Mouse (Mus musculus) lung, postnatal 25 days (tissue): ENCODE measurements around the gene P2rx1.

ENCODE experiments used
- DNase-seq: peaks from one replicate; pipeline ENCODE4 v3.0.0; 2022; ENCODE audit warnings: low spot score

Gene P2rx1

DNA sequence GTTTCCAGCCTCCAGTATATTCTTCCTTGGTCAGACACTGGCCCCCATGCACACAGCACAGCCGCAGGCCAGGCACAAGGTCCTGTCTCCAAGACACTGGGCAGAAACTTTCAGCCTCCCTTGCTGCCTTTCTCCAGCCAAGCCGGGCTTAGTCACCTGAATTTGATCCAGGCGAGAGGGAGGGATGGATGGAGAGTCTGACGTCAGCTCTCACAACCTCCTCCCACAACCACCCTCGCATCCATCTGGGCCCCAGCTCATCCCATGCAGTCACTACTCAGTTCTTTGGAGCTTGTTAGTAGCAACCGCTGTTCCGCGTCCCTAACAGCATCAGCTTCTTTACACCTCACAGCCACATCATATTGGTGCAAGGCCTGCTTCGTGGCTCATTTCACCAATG lies 24.2 kb downstream of the P2rx1 start:
- DNase-seq: peak; percentile 63

DNA sequence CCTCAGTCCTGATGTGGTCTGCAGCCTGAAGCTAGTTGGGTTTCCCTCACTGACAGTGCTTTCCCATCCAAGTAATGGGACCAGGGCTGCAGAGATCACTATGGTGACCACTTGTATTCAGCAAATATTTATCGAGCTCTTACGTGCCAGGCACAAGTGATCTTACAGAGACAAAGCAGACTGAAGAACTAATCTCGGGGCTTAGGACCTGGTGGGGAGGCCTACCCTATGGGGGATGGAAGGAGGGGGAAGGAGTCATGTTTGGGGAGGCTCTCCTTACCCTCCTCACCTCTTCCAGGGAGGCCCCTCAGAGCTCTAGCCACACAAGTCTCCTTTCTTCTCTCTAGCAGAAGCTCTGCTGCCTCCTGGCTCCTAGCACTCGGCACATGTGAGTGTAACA lies 24.9 kb downstream of the P2rx1 start:
- DNase-seq: no peak

DNA sequence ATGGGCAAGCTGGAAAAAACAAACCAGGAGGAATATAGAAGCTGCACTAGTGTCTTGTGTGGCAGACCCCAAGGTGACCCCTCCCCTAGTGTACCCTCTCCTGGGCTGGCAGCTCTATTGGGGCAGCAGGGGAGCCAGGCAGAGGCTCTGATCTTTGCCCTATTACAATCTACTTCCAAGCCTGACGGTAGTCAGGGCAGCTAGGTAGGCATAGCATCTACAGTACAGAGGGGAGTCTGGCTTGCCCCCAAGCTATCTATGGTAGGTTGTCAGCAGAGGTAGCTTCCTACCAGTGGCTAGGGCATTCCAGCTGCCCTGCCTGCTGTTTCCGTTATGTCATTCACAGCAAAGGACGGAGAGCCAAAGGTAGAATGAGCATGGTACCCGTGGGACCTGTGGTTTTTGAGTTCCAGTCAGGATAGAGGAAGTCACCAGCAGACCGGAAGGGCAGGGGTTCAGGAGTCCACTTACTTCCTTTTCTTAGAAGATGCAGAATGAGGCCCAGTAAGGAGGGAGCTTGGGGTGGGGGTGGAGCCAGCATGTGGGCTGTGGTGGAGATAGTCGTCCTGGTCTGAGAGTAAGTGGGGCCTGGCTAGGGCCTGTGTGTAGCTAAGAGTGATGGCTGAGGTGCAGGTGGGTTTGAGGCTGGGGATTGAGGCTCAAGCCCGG lies 25.5 kb downstream of the P2rx1 start:
- DNase-seq: peak; percentile 58

DNA sequence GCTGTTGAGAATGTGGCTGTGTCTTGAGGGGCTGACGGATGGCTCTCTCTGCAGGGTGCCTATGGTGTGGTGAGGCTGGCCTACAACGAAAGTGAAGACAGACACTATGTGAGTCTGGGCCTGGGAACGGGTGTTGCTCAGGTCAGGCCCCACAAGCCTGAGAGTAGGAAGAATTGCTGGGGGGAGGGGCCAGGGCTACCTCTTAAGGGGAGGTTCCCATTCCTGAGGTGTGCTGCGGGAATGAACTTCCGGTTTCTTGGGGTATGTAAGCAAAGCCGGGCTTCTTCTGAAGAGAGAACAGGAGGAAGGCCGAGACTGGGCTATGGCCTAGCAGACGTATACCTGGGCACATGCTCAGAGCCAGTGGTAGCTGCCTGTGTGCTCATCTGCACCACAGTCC lies 28.1 kb downstream of the P2rx1 start:
- peak; percentile 68 for DNase-seq

DNA sequence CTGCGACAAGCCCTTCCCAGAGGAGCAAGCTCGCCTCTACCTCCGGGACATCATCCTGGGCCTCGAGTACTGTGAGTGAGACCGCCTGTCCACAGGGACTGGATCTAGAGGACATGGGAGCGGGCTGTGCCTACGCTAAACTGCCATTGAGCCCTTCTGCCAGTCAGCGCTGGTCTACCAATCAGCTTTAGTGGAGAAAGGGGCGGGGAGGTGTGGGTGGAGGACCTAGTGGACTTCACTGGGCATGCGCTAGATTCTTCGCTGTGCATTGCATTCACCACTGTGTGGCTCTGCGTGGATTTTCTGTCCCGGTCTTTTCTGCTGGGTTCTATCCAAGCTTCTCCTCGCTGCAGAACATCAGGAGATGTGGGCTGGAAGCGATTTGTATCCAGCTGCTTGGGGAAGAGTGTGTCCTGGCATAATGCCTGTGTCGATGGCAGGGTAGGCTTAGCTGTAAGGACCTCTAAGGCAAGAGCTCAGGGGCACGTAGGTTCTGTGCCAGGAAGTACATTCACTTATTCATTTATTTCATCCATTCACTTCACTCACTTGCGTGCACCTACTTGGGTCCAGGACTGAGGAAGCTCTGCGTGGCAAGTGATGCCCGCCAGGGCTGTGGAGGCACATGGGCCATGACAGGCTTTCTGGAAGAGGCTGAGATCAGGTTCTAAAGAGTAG lies 32.1 kb downstream of the P2rx1 start:
- peak; percentile 94 for DNase-seq

DNA sequence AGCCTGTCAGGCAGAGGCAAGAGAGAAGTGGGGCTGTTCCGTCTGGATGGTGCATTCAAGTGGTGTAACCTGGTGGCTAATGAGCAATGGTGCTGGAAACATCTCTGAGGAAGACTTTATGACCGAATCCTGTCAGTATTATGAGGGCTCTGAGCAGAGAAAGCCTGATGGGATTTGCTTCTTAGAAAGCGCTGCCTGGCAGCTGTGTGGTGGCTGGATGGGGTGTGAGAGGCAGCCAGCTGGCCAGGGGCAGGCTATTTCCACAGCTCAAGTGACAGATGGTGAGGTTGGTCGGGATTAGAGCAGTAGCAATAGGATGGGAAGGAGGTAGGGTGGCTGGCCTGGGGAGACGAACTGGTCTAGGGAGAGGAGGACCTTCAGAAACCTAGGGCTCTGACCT lies 32.6 kb downstream of the P2rx1 start:
- no peak for DNase-seq

DNA sequence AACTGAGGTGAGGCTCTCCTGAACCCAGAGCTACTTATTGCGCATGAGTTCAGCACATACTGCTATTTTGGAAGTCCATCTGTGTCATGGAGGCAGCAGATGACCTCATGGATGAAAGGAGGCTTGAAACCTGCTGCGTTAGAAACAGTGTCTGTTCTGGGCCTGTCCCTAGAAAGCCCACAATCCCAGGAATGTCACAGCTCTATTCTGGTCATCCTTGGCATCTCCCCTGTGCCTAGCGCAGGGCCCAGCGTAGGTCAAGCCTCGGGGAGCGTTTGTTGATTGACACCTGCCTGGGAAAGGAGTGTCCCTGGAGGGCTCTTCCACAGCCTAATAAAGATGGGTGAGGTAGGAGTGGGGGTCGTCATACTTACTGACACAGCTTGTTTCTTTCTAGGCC lies 37.2 kb downstream of the P2rx1 start:
- DNase-seq: no peak

DNA sequence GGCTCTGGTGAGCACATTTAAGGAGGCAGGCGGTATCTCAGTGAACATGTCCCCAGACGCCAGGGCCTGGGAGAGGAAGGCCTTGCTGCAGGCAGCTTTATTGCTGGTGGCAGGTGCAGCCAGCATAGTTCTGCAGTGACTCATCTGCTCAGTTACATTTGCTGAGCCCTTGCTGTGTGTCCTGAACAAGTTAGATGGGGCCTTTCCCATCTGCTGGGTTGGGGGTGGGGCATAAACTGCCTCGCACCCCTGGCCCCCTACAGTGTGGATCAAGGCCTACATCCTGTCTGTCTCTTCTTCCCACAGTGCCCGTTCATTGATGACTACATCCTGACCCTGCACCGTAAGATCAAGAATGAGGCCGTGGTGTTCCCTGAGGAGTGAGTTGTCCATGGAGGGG lies 38.0 kb downstream of the P2rx1 start:
- no peak for DNase-seq

DNA sequence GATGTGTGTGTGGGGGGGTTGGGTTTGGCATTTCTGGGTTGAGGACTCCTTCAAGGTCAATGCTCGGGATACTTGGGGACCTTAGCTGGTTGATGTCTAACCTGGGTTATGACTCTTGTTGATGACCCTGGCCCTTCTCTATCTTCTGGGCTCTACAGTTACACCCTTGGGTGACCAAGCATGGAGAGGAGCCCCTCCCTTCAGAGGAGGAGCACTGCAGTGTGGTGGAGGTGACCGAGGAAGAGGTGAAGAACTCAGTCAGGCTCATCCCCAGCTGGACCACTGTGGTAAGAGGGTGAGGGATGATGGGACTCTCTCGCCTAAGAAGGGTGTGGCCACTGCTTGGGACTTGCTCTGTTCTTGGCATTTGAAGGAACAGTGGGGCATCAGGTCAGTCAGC lies 38.8 kb downstream of the P2rx1 start:
- DNase-seq: no peak

DNA sequence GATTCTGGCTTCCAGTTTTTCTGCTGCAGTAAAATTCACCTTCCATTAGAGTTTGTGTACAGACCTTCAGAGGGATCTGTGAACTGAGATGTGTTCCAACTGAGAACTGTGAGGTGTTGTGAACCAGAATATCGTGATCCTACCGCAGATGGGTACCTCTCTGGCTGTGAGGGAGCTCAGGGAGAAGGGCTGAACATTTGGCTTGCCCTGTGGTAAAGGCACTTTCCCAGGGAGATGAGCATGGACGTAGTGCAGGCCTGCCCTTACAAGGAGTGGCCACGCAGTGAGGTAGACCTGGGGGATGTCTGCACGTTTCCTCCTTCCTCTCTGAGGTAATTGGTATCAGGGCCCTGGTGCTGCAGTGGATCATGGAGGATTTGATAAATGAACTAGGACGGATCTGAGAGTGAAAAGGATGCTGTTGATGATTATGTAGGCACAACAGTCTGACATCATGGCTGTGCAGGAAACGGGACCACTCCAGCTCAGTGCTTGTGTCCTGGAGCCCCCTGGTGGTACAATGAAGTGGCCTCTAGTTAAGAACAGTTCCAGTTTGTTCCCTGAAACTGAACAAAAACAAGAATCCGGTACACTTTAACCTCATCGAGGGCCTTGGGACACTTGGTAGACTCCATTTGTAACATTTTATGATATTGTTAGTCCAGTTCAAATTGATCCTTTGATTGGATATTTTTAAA lies 40.3 kb downstream of the P2rx1 start:
- DNase-seq: peak; percentile 66

DNA sequence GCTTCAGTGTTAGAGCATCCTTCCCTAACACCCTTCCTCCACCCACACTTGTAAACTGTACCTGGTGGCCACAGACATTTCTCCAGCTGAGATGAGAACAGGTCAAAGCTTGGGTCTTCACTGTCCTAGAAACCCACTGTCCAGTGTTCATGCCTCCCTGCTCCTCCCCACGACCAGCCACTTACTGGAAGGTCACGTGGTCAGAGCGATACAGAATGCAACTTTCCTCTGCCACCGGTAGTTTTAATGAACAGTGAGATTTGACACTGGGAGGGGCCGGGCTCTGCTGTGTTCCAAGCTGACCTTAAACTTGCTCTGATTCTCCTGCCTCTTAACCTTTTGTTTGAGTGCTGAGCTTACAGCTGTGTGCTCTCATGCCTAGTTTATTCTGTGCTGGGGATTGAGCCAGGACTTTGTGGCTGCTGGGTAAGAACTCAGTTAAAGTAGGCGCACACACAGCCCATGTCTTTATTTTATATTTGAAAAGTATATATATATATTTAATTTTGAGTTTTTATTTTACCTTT lies 45.4 kb downstream of the P2rx1 start:
- DNase-seq: peak; percentile 35

DNA sequence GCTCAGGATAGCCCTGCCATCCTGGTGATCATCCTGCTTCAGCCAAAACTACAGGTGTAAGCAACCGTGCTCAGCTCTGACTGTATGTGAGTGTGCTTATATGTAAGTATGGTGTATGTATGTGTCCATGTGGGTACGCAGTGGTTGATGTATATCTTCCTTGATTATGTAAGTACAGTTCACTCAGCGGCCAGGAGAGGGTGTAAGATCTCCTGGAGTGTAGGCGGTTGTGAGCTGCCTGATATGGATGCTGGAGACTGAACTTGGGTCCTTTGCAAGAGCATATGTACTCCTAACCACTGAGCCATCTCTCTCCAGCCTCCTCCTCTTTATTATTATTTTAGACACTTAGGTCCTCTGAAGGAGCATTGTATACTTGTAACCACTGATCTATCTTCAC lies 45.9 kb downstream of the P2rx1 start:
- no peak for DNase-seq

DNA sequence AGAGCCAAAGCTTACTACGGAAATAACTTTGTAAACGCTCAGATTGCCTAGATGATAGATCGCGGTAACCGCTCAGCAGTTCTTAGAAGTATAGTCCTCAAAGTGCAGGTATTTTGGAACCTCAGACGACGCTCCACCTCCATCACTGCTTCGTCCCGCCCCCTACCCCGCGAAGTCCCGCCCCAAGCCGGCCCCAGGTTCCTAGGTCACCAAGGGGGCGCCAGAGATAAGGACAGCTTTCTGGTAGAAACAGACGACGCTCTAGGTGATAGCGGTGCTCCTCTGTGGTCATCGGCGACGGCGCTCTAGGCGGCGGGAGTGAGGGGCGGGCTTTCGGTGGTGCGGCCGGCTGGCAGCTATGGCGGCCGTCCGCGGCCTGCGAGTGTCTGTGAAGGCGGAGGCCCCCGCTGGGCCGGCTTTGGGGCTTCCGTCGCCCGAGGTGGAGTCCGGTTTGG lies 48.7 kb downstream of the P2rx1 start, which contains the start of gene Ncbp3:
Gene Ncbp3 (plus strand): TSS at position 242 of the 455 bp plus-strand sequence.
- peak; percentile 96 for DNase-seq

DNA sequence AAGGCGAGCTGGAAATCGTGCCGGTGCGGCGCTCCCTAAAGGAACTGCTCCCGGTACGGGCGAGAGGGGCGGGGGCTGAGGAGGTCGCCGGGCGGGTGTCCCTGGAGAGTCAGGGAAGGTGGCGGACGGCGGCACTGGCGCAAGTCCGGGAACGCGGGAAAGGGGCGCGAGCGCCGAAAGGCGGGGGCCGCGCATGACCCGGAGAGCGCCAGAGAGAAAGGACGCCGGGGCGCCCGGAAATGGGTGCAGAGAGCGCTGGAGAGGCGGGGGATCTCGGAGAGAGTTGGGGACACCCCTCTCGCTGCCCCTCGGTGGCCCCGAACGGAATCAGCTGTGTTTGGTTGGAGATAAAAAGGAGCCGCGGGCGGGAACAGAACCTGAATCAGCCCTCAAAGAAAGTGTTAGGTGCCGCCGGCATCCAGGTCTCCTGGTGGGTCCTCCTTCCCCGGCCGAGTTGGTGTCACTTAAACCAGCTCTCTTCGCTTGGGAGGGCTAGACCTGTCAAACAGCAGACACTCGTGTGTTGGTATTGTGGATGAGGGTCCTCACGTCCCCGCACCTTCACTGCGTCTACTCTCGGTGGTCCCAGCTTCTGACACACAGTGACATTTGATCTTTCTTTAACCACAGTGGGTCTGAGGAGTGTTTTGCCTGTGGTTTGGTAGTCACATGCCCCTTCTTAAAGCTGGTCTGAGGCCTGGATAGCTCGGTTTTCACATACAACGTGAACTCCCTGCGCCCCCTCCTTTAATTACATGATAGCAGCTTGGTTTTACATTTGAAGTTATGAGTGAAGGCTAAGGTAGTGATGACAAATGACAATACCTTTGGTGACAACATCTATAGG lies 49.4 kb downstream of the P2rx1 start:
- DNase-seq: no peak

DNA sequence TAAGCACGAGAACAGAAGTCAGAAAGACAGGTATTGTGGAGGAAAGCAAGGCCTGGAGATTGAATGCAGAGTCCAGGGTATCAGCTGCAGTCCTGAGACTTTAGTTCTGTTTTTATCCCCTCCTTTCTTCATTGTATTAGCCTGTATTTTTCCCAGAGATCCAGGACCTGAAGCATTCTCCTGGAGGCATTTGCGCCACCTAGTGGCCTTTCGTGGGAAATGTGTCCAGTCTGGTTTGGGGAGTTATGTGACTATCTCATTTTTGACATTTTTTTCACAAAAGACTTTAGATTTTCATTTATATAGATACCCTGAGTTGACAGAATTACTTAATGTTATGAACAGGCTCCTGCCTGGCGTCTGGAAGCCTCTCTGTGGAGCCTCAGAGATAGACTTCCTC lies 50.4 kb downstream of the P2rx1 start:
- peak; percentile 71 for DNase-seq

DNA sequence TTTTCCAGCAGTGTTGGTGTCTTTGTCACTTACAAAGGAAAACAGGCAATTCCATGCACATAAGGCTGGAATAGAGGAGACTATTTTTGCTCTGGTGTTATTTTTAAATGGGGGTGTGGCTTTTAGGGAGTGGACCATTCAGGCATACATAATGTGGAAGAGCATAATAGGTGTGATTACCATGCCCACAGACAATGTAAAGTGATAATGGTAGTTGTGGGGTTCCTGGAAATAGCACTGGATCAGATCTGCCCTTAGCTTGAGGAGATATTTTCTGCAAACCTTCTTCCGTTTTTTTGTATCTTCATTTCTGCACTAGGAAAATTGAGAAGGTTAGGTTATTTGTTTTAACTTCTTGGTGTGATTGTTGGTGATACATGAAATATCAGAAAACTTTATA lies 53.9 kb downstream of the P2rx1 start:
- no peak for DNase-seq

DNA sequence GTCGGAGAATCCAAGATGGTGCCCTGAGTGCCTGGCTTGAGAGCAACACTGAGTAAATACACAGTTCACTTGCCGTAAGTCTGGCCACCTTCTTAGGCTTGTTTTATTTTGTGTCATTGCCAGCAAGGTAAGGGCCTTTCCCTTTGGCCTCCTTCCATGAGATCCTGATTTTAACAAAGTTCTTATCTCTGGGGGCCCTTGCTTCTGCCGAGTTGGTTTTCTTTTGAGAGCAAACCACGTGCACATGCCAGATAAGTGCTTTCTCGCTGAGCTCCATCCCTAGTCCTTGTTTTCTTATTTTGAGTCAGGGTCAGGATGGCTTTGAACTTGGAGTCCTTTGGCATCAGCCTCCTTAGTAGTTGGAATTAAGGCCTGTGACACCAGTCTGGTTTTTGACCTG lies 58.8 kb downstream of the P2rx1 start:
- DNase-seq: no peak

DNA sequence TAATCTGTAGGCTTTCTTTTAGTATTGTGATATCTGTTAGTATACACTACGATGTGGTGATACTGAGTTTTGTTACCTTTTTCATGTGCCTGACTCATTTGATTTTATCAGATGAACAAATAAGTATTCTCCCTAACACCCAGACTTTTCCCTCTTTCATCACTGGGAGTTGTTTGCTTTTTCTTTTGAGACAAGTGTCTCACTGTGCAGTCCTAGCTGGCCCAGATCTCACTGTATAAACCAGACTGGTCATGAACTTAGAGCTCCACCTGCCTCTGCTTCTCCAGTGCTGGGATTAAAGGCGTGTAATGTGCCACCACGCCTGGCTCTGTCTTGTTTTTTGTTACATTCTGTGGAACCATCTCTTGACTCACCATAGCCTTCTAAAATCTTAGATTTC lies 60.7 kb downstream of the P2rx1 start:
- no peak for DNase-seq

DNA sequence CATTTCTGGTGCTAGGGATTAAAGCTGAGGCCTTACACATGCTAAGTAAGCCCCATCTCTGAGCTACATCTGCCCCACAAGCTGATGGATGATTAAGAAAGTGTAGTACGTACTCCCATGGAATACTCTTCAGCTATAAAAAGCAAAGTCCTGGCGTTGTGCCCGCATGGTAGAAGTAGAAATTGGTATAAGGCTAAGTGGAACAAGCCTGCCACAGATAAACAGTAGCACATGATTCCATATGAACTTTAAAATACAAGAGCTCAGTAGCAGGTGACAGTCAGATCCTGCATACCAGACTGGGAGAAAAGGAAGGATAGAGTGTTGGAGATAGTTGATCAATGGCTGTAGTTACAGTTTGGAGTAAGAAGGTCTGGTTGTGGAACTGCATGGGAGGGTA lies 62.5 kb downstream of the P2rx1 start:
- no peak for DNase-seq
